Mouse (Mus musculus) brain, embryonic 14.5 days (tissue): Measurements from ENCODE around the gene Akt2. TPM values are rescaled to one million over a fixed set of nuclear protein-coding genes. Genes with fewer than 3 reads are reported as not detected.

Experiments used
- DNase-seq: peaks from one replicate; pipeline ENCODE4 v3.0.0-alpha.2; 2011; ENCODE audit warnings: low read depth
- CTCF ChIP-seq: fragments of 200-500 bp; IDR thresholded peaks from 2 replicates; pipeline ENCODE4 v1.5.1; 2012; ENCODE audit warnings: inconsistent platforms, mild to moderate bottlenecking, moderate library complexity, borderline replicate concordance; ENCODE audit not compliant: insufficient read depth, insufficient read length; ENCODE audit errors: extremely low read depth
- POLR2A ChIP-seq: fragments of 200-500 bp; IDR thresholded peaks from 2 replicates; pipeline ENCODE4 v1.6.1; 2012; ENCODE audit warnings: mild to moderate bottlenecking, inconsistent platforms, borderline replicate concordance; ENCODE audit not compliant: poor library complexity, insufficient read depth, insufficient read length, severe bottlenecking; ENCODE audit errors: extremely low read depth
- polyA plus RNA-seq: library from polyadenylated mRNA; depleted of rRNA; stranded (reverse); fragments of >200 nt; gene quantifications from 2 replicates; pipeline ENCODE4 v1.2.3, GENCODE M21; 2012; rRNA removed

Akt2 gene
- polyA plus RNA-seq, result 74.2 and 78.8 TPM in 2 replicates

DNA sequence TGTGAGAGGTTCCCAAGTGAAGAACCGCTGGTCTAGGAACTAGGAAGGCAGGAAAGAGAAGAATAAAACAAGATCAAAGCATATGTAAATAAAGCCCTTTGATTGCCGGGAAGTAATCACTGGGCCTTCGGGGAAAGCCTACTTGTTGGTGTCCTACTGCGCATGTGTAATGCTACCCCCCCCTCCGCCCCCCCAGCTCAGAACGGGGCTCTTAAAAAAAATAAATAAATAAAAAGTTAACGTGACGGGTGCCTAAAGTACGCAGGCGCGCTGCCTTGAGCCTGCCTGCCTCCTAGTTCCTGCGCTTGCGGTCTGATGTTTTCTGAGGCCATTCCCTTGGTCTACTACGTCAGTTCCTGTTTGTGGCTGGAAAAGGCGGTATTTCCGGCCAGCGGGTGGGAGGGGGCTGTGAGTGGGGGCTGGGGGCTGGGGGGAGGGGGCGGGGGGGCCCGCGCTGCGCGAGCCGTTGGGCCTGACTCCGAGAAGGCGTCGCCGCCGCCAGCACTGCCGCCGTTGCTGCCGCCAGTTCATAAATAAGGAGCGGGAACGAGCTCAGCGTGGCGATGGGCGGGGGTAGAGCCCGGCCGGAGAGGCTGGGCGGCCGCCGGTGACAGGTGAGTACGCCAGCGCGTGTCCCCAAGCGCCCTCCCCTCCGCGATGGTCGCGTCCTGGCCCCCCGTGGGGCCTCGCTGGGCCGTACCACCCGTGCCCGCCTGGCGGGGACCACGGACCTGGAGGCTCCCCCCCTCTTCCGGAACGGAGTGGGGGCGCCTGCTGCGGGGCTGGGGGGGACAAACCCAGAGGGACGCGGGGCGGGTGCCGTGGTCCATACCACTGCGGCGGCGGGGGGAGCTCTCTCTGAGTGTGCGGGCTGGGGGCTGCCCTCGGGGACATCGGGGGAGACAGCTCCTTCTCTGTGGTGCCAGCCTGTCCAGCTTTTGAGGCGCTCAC, at the start of gene Akt2:
Gene Akt2, plus strand, starts transcription at position 287 of the 951 bp plus-strand sequence.
- peak; percentile 99 for DNase-seq
- TF ChIP-seq CTCF (no peak), POLR2A (peak; percentile 61; the same call in 1 of the 2 replicates)

DNA sequence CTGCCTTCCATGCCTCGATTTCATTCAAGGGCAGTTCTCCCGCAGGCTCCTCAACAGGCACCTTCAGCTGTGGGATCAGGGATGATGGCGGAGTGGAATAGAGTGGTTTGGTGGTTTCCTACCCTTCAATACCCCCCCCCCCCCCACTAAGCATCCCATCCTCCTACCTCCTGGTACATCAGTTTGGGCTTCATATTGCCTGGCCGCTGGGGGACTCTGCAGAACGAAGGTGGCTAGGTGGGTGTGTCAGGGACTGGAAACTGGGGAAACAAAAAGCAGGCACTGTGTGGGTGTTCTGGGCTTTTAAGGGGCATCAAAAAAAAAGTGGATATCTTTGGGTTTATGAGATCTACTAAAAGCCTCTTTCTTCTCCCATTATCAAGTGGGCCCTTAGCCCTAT, 49.4 kb upstream of the Akt2 start:
- TF ChIP-seq POLR2A (no peak), CTCF (no peak)
- no peak for DNase-seq

GRCm38 (mm10) chr7:27542392-27543033, 48.8 kb upstream of the Akt2 start:
- peak; percentile 95 for DNase-seq

GRCm38 (mm10) chr7:27543065-27543464, 48.3 kb upstream of the Akt2 start:
- no peak for DNase-seq

More at GRCm38 (mm10) chr7:27542392-27543033, 48.8 kb upstream of the Akt2 start:
- no peak for TF ChIP-seq CTCF
- peak; percentile 65; the same call in 1 of the 2 replicates for TF ChIP-seq POLR2A

DNA sequence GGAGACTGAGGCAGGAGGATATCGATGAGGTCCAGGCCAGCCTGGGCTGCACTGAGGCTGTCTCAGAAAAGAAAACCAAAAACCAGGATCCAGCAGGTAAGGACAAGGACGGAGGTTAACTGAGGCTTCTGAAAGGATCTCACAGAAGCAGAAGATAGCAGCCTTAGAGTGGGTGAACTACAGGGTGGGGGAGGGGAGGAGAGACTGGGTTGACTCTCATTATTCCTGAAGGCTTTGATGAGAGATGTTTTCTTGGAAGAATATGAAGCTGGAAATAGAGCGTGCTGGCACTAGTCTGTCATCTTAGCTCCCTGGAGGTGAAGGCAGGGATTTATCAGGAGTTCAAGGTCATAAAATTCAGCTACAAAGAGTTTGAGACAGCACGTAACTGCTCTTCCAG, 47.5 kb upstream of the Akt2 start:
- TF ChIP-seq POLR2A, result no peak
- TF ChIP-seq CTCF, result no peak
- no peak for DNase-seq

More at GRCm38 (mm10) chr7:27543065-27543464, 48.3 kb upstream of the Akt2 start:
- no peak for TF ChIP-seq POLR2A
- no peak for TF ChIP-seq CTCF

DNA sequence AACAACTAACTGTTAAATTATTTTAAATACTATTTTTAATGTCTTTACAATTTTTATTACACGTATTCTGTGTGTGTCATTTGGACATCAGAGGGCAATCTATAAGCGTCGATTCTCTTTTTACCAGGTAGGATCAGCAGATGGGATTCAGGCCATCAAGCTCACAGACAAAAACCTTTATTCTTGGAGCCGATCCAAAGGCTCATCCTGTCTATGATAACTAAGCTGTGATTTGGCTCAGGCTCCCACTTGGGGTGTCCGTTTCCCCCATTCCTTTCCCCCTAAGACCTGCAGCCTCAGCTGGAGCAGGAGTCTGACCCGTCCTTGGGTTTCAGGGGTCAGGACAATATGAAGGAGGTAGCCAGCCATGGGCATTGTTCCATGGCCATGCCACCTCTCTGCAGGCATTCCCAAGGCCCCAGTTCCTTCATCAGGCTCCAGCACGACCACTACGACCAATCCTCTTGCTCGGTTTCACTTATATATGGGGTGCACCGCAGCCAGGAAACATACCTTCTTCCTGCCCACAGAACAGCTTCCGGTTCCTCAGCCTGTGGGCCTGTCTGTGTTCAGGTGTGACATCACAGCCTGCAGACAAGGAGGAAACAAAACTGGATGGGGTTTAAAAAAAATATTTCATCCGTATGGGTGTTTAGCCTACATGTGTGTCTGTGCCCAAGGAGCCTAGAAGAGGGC, 46.5 kb upstream of the Akt2 start:
- DNase-seq, result no peak
- TF ChIP-seq CTCF (no peak), POLR2A (no peak)

- TF ChIP-seq POLR2A (no peak), CTCF (no peak)
- DNase-seq, result no peak
Measured at GRCm38 (mm10) chr7:27549597-27549996, 41.8 kb upstream of the Akt2 start.

DNA sequence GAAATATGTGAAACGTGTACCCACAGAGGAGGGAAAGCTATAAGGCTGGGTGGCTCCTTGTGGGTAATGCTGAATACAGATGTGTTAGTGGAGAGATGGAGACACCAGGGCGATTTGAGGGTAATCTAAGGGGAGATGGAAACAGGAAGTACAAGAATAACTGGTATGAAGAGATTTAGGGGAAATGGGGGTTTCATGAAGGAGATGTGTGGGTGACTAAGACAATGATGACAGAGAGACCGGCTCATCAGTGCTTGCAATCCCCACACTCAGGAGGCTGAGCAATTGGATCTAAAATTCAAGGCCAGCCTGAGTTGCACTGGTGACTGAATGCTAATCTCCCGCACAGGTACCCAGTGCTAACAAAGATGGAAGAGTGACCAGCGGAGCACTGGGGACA, 39.3 kb upstream of the Akt2 start:
- no peak for DNase-seq
- TF ChIP-seq CTCF, result no peak
- no peak for TF ChIP-seq POLR2A

- peak; percentile 99 for DNase-seq
- TF ChIP-seq POLR2A (peak; percentile 73), CTCF (no peak)
Measured at GRCm38 (mm10) chr7:27552931-27553513, 38.3 kb upstream of the Akt2 start, which contains the start of the genes Pld3 and 2310022A10Rik. Gene Pld3, minus strand, starts transcription at chr7:27553218. Gene 2310022A10Rik, plus strand, starts transcription at chr7:27553233.

DNA sequence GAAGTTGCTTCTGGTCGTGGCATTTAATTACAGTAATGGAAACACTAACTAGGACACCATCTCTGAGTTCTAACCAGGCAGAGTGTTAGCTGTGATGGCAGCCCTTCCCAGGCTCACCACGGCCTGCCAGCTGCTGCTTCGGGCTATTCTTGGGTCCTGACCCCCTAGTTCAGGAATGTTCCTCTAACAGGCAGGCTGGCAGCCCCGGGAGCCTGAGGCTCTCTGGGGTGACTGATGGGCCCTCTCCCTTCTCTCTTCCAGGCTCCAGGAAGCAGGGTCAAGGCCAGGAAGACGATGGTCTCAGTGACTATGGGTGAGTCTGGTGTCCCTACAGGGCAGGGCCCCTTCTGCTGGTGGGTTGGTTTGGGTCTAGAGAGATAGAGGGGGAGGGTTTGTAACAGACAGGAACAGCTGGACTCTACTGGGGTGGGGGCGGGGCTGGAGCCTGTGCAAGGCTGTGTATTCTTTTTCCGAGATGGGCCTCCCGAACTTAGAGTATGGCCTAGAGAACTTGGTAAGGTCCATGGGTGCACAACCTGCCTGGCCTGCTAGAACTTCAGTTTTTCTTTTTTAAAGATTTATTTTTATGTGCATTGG, 31.0 kb upstream of the Akt2 start:
- DNase-seq, result no peak
- no peak for TF ChIP-seq POLR2A
- TF ChIP-seq CTCF, result no peak
